Mouse (Mus musculus) heart, embryonic 11.5 days (tissue): ENCODE measurements at regions not wholly inside any gene's neighbourhood (a gene's known extent, or its start where the extent isn't known, plus 50 kb on each side); places are given as distances from the start of the nearest gene placed in this dataset.
A peak's percentile ranks its signal among the peaks of the same experiment; 100 is the strongest.

Experiments
- ATAC-seq: fragments of 200-750 bp; cut with Nextera tagmentation; replicated peaks from 2 replicates; pipeline ENCODE4 v1.8.0; 2017; ENCODE audit warnings: moderate library complexity; ENCODE audit not compliant: insufficient number of reproducible peaks, low FRiP score, low TSS enrichment
- H3K27ac ChIP-seq: fragments of 300-500 bp; sonication (generic); 2 replicates; pipeline ENCODE4 v1.5.1; 2014; ENCODE audit warnings: mild to moderate bottlenecking, low read depth, low read length
- H3K27me3 ChIP-seq: fragments of 300-500 bp; sonication (generic); 2 replicates; pipeline ENCODE4 v1.6.1; 2014; ENCODE audit warnings: mild to moderate bottlenecking, low read length, mixed read lengths; ENCODE audit not compliant: control insufficient read depth, insufficient read depth
- H3K36me3 ChIP-seq: fragments of 300-500 bp; sonication (generic); 2 replicates; pipeline ENCODE4 v1.6.1; 2014; ENCODE audit warnings: mild to moderate bottlenecking, low read length, moderate library complexity, mixed read lengths; ENCODE audit not compliant: control insufficient read depth, insufficient read depth
- H3K4me1 ChIP-seq: fragments of 300-500 bp; sonication (generic); 2 replicates; pipeline ENCODE4 v1.6.1; 2014; ENCODE audit warnings: low read length; ENCODE audit not compliant: control insufficient read depth, insufficient read depth
- H3K4me2 ChIP-seq: fragments of 300-500 bp; sonication (generic); 2 replicates; pipeline ENCODE4 v1.6.1; 2014; ENCODE audit warnings: mild to moderate bottlenecking, moderate library complexity
- H3K4me3 ChIP-seq: fragments of 300-500 bp; sonication (generic); 2 replicates; pipeline ENCODE4 v1.5.1; 2014; ENCODE audit warnings: low read depth, low read length
- H3K9ac ChIP-seq: fragments of 300-500 bp; sonication (generic); 2 replicates; pipeline ENCODE4 v1.6.1; 2014; ENCODE audit warnings: mild to moderate bottlenecking, low read depth, low read length, moderate library complexity
- H3K9me3 ChIP-seq: fragments of 300-500 bp; sonication (generic); replicated peaks from 2 replicates; pipeline ENCODE4 v1.6.1; 2016; ENCODE audit warnings: low read length; ENCODE audit not compliant: control insufficient read depth
- WGBS: fragments of 180-500 bp; shearing (Covaris S2); extraction: QIAGEN DNeasy Blood & Tissue Kit; methylation state at CpG from one replicate; pipeline ENCODE4 v1.1.7; 2014; ENCODE audit not compliant: insufficient replicate concordance; 5-methylcytosine and 5-hydroxymethylcytosine counted together

DNA sequence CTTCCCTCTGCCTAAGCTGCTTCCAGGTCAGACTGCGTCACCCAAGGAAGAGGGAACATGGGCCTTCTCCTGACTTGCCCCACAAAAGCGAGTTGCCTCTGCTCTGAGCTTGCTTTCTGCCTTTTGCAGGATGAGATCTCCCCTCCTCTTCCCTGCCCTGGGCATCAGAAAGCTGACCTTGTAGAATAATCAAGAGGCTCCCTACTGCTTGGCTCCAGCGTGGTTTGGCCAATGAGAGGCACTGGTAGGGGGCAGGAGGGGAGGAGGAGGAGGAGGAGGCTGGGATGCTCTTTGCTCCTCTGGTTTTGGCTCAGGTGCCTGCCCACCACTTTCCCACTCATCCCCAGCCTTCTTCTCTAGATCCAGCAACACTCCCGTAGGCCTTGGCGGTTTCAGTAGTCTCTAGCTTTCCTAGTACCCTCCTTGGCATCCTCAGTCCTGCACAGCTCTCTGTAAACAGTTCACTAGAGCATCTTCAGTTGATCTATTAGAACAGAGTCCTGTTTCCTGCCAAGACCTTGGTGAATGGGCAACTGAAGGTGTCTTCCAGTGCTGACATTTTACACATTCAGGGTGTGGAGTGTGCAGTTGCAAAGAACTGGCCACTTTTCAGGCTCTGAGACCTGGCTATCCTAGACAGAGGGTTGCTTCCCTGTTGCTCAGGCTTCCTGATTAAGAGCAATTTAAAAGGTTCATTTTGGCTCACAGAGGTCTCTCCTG lies 66.5 kb upstream of the Slc35c1 start:
- H3K4me3 ChIP-seq = no peak overlapping the region
- peaks cover 9% of the 10 kb centered on the region; the same call in 1 of the 2 replicates for H3K4me1 ChIP-seq
- no peaks in the 10 kb centered on the region for H3K36me3 ChIP-seq
- no peak for ATAC-seq
- H3K27ac ChIP-seq = no peak overlapping the region
- H3K4me2 ChIP-seq = no peak overlapping the region
- WGBS = 80% methylated on average over 5 of the region's 5 CpGs
- no peaks in the 10 kb centered on the region for H3K9me3 ChIP-seq
- H3K9ac ChIP-seq = no peak overlapping the region
- 0 out of 2 replicates have a peak, but pooled peaks cover 2% of the 10 kb centered on the region for H3K27me3 ChIP-seq

DNA sequence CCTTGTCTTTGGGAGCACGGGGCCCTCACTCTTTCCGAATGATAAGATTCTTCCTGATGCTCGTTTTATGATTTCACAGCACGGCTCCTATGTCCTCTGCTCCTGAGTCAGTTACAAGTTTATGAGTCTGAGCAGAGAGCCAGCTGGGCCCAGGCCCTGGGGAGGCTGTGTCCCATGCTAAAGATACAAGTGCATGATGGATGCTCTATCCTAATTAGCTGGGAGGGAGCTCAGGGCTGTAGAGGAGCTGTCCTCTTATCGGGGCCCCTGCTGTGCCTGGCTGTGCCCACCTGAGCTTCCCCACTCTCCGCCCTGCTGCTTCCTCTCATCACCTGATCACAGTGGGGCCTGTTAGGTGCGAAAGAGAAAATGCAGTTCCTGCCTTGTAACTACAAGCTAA lies 65.3 kb upstream of the Slc35c1 start:
- Histone ChIP-seq H3K4me1 (peaks cover 9% of the 10 kb centered on the region; the same call in 1 of the 2 replicates), H3K4me3 (no peak overlapping the region), H3K4me2 (no peak overlapping the region), H3K27ac (no peak overlapping the region), H3K9ac (peak overlapping the region; percentile 6; the same call in 1 of the 2 replicates), H3K27me3 (0 out of 2 replicates have a peak, but pooled peaks cover 2% of the 10 kb centered on the region), H3K36me3 (no peaks in the 10 kb centered on the region), H3K9me3 (no peaks in the 10 kb centered on the region)
- WGBS = 29% methylated on average over 7 of the region's 7 CpGs
- ATAC-seq = no peak

DNA sequence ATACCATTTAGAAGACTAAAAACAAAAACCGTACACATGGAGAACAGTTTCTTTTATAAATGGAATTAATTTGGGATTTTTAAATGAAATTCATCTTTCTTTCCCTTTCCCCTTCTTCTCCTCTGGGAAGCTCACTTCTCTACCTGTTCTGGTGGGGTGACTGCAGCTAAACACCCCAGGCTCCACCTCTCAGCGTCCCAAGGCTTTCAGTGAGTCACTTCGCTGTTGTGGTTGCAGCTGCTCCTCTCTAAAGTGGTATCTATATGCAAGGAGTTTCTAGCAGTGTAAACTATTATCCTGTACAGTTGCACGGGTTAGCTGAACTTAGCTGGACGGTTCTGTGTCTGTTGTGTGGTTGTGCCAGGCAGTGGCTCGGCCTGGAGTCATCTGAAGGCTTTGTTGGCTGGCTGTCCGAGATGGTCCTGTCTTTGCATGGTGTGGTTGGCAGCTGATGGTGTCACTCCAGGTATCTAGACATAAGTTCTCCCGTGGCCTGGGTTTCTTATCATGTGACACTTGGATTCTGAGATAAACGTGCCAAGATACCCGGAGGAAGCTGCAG lies 64.8 kb upstream of the Slc35c1 start:
- Histone ChIP-seq H3K9ac (no peak overlapping the region), H3K4me1 (peaks cover 9% of the 10 kb centered on the region; the same call in 1 of the 2 replicates), H3K4me3 (no peak overlapping the region), H3K4me2 (no peak overlapping the region), H3K9me3 (no peaks in the 10 kb centered on the region), H3K36me3 (no peaks in the 10 kb centered on the region), H3K27ac (no peak overlapping the region), H3K27me3 (0 out of 2 replicates have a peak, but pooled peaks cover 2% of the 10 kb centered on the region)
- 53% methylated on average over 10 of the region's 10 CpGs for WGBS
- no peak for ATAC-seq

DNA sequence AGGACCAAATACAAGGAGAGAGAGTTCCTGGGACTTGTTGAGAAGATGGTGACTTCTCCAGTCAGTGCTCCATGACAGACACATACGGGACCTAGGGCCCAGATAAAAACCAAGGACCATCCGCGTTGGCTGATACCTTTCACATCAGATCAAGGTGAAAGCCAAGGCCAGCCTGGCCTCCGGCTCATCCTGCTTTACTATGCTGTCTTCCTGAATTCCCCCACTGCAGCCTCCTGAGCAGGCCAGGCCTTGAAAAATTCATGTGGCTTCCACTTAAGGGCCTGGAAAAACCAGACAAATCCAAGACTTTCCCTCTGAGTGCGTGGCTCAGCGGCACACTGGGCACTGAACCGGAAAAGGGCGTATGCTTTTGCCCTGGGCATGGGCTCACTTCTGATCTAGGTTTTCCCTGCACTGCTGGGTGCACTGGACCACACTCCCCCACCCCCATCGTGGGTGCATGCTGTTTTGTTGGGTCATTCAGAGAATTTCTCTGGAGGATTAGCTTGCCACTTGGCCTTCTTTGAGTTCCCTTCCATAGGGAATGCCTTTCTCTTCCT lies 64.1 kb upstream of the Slc35c1 start:
- Histone ChIP-seq H3K27me3 (0 out of 2 replicates have a peak, but pooled peaks cover 2% of the 10 kb centered on the region), H3K9ac (no peak overlapping the region), H3K4me2 (no peak overlapping the region), H3K9me3 (no peaks in the 10 kb centered on the region), H3K27ac (no peak overlapping the region), H3K36me3 (no peaks in the 10 kb centered on the region), H3K4me3 (no peak overlapping the region), H3K4me1 (peaks cover 7% of the 10 kb centered on the region; the same call in 1 of the 2 replicates)
- 82% methylated on average over 9 of the region's 9 CpGs for WGBS
- ATAC-seq = no peak

DNA sequence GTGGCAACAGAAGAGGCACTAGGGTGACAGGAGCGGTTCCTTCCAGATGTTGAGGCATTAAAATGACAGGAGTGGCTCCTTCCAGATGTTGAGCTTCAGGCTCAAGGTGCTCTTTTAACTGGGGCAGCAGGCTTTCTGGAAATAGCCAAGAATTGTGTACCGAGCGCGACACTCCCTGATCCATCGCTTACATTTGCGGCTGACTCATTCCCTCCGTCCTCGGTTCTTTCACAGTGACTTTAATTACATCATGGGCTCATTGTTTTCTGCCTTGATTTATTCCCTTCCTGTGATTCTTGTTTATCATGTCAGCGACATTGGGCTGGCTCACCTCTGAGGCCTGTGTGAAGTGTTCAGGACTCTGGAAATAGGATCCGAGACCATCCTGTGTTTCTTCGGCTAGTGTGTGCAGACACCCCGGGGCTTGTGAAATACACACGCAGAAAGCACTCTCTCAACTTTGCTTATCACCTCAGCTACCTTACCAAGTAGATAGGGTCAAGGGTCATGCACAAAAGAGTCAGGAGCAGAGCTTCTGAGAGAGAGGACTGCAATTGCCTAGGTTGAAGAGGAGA lies 63.1 kb upstream of the Slc35c1 start:
- no peak overlapping the region for H3K9ac ChIP-seq
- H3K4me2 ChIP-seq = no peak overlapping the region
- WGBS = 70% methylated on average over 13 of the region's 13 CpGs
- no peak overlapping the region for H3K4me3 ChIP-seq
- H3K27ac ChIP-seq = no peak overlapping the region
- H3K27me3 ChIP-seq = 0 out of 2 replicates have a peak, but pooled peaks cover 2% of the 10 kb centered on the region
- no peaks in the 10 kb centered on the region for H3K9me3 ChIP-seq
- H3K36me3 ChIP-seq = no peaks in the 10 kb centered on the region
- 0 out of 2 replicates have a peak, but pooled peaks cover 3% of the 10 kb centered on the region for H3K4me1 ChIP-seq
- no peak for ATAC-seq

DNA sequence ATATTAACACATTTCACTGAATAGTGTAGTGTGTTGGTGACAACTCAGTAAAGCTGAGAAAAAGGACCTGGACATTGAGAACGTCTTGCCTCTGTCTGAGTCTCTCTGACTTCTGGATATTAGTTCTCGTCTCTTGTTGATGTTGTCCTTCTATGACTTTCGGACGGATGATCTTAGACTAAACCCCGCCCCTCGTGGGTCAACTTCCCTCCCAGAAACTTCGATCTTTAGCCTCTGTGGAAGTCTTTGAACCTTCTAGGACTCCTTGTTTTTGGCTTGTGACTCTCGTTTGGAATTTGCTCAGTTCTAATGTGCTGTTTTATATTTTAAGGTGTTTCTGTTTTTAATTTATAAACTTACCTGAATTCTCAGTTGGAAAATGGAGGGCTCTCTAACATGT lies 61.2 kb upstream of the Slc35c1 start:
- no peak for ATAC-seq
- no peak overlapping the region for H3K4me3 ChIP-seq
- H3K9ac ChIP-seq = no peak overlapping the region
- H3K4me2 ChIP-seq = no peak overlapping the region
- WGBS = 75% methylated on average over 8 of the region's 8 CpGs
- no peak overlapping the region for H3K27ac ChIP-seq
- H3K27me3 ChIP-seq = no peaks in the 10 kb centered on the region
- H3K36me3 ChIP-seq = no peaks in the 10 kb centered on the region
- H3K4me1 ChIP-seq = 0 out of 2 replicates have a peak, but pooled peaks cover 3% of the 10 kb centered on the region
- no peaks in the 10 kb centered on the region for H3K9me3 ChIP-seq

DNA sequence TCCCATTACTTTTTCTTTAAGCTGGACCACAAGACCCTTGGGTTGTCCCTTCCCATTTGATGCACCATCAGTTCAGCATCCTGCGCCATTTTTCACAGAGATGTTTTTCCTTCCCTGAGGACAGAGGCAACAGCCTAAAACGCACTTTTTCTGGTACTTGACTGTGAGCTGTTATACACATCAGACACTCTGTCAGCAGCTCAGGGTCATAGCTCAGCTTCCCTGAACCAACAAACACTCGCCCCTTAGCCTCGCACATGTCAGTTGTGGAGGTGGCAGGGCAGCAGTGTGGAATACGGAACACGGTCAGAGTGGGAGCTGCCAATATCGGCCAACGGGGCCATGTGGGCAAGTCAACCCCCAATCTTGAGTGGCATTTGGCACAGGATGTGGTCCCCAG lies 59.1 kb upstream of the Slc35c1 start:
- Histone ChIP-seq H3K4me1 (no peaks in the 10 kb centered on the region), H3K4me3 (no peak overlapping the region), H3K4me2 (no peak overlapping the region), H3K36me3 (no peaks in the 10 kb centered on the region), H3K27ac (no peak overlapping the region), H3K9me3 (no peaks in the 10 kb centered on the region), H3K27me3 (no peaks in the 10 kb centered on the region), H3K9ac (no peak overlapping the region)
- no peak for ATAC-seq
- WGBS = 65% methylated on average over 8 of the region's 8 CpGs

DNA sequence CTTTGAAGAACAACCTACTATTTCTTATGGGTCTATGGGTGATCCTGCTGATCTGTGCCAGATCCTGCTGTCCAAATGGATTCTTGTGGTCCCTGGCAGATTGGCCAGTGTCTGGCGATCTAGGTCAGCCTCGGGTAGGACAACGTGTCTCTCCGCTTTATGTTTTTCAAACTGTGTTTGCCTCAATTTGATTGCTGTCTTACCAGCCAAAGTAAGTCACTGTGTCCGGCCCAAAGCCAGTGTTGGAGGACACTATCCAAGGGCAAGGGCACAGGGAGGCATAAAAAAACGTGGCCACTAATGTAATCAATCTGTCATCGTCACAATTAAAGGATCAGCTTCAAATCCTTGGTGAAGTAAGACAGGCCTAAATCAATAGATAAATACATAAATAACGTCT lies 58.6 kb upstream of the Slc35c1 start:
- Histone ChIP-seq H3K27ac (no peak overlapping the region), H3K4me3 (no peak overlapping the region), H3K4me2 (no peak overlapping the region), H3K9ac (no peak overlapping the region), H3K36me3 (no peaks in the 10 kb centered on the region), H3K4me1 (no peaks in the 10 kb centered on the region), H3K9me3 (no peaks in the 10 kb centered on the region), H3K27me3 (no peaks in the 10 kb centered on the region)
- WGBS = 78% methylated on average over 8 of the region's 8 CpGs
- no peak for ATAC-seq
